In genomic region chr3:84227628-84228027, GRCm38 (mm10) we compare ENCODE assay signal across 10 mouse cellular contexts. TPM values are rescaled to one million over a fixed set of nuclear protein-coding genes. Genes with fewer than 3 reads are reported as not detected.
DNase-seq lines count a peak whose midpoint lies in the region; ATAC-seq and TF ChIP-seq lines count a peak whose summit lies in the region.
"Had no signal": no experiment of that assay in that cellular context is flagged by ENCODE, and none has a peak within 500 bp of the region (broad histone marks: within the 10 kb centered on the region; RNA-seq: fewer than 3 reads in every experiment).

No protein-coding gene starts in this region.

- 50% methylated on average over 8 of the region's 8 CpGs for WGBS in kidney, embryonic 15.5 days
- 39% methylated on average over 8 of the region's 8 CpGs for WGBS in embryonic facial prominence, embryonic 12.5 days
- 26% methylated on average over 8 of the region's 8 CpGs for WGBS in hindbrain, embryonic 16.5 days
- 27% methylated on average over 8 of the region's 8 CpGs for WGBS in midbrain, postnatal 0 days
- WGBS in liver, embryonic 12.5 days (ENCODE audit: insufficient replicate concordance): 43% methylated on average over 8 of the region's 8 CpGs

- no peaks in the 10 kb centered on the region for H3K36me3 ChIP-seq in kidney, embryonic 15.5 days
- no peaks in the 10 kb centered on the region for H3K36me3 ChIP-seq in embryonic facial prominence, embryonic 12.5 days
- H3K36me3 ChIP-seq in hindbrain, embryonic 16.5 days (ENCODE audit: control insufficient read depth, insufficient read depth, low read length): no peaks in the 10 kb centered on the region
- H3K36me3 ChIP-seq in midbrain, postnatal 0 days (ENCODE audit: insufficient read depth, low read length): no peaks in the 10 kb centered on the region
- no peaks in the 10 kb centered on the region for H3K36me3 ChIP-seq in liver, embryonic 12.5 days

- no peak for TF ChIP-seq CTCF in midbrain, postnatal 0 days (IDR thresholded peaks at IDR 0.05)

- H3K4me1 ChIP-seq in kidney, embryonic 15.5 days: peaks cover 22% of the 10 kb centered on the region
- H3K4me1 ChIP-seq in embryonic facial prominence, embryonic 12.5 days: peaks cover 4% of the 10 kb centered on the region; the same call in 1 of the 2 replicates
- peaks cover 14% of the 10 kb centered on the region; the same call in 1 of the 2 replicates for H3K4me1 ChIP-seq in hindbrain, embryonic 16.5 days (ENCODE audit: control insufficient read depth, insufficient read depth, low read depth, low read length)
- H3K4me1 ChIP-seq in midbrain, postnatal 0 days (ENCODE audit: insufficient read depth, low read length): no peaks in the 10 kb centered on the region; the same call in 1 of the 2 replicates
- peaks cover 20% of the 10 kb centered on the region for H3K4me1 ChIP-seq in liver, embryonic 12.5 days

- peak overlapping the region; percentile 86; the same call in 1 of the 2 replicates for H3K4me2 ChIP-seq in kidney, embryonic 15.5 days
- peak overlapping the region; percentile 24; the same call in 1 of the 2 replicates for H3K4me2 ChIP-seq in embryonic facial prominence, embryonic 12.5 days (replicated peaks)
- H3K4me2 ChIP-seq in hindbrain, embryonic 16.5 days (ENCODE audit: low read length): peak overlapping the region; percentile 14; the same call in 1 of the 2 replicates
- H3K4me2 ChIP-seq in midbrain, postnatal 0 days (ENCODE audit: low read depth, low read length, poor library complexity, severe bottlenecking): peak overlapping the region; percentile 76; the same call in 1 of the 2 replicates
- no peak overlapping the region for H3K4me2 ChIP-seq in liver, embryonic 12.5 days

- no peak overlapping the region for H3K9ac ChIP-seq in kidney, embryonic 15.5 days
- no peak overlapping the region for H3K9ac ChIP-seq in embryonic facial prominence, embryonic 12.5 days
- no peak overlapping the region for H3K9ac ChIP-seq in hindbrain, embryonic 16.5 days (ENCODE audit: low read depth, low read length)
- no peak overlapping the region for H3K9ac ChIP-seq in midbrain, postnatal 0 days (replicated peaks; ENCODE audit: low read length, poor library complexity, severe bottlenecking)
- no peak overlapping the region for H3K9ac ChIP-seq in liver, embryonic 12.5 days

- 0 out of 2 replicates have a peak overlapping the region, but pooled peaks have one; percentile 30 for H3K27ac ChIP-seq in kidney, embryonic 15.5 days
- H3K27ac ChIP-seq in embryonic facial prominence, embryonic 12.5 days: peak overlapping the region; percentile 11; the same call in 1 of the 2 replicates
- H3K27ac ChIP-seq in hindbrain, embryonic 16.5 days (ENCODE audit: low read depth, low read length): no peak overlapping the region
- no peak overlapping the region for H3K27ac ChIP-seq in midbrain, postnatal 0 days (ENCODE audit: low read depth, low read length)
- H3K27ac ChIP-seq in liver, embryonic 12.5 days: no peak overlapping the region

- no peaks in the 10 kb centered on the region for H3K9me3 ChIP-seq in kidney, embryonic 15.5 days (replicated peaks)
- no peaks in the 10 kb centered on the region for H3K9me3 ChIP-seq in embryonic facial prominence, embryonic 12.5 days
- no peaks in the 10 kb centered on the region for H3K9me3 ChIP-seq in hindbrain, embryonic 16.5 days (ENCODE audit: control insufficient read depth, low read length)
- no peaks in the 10 kb centered on the region for H3K9me3 ChIP-seq in midbrain, postnatal 0 days (ENCODE audit: low read length)
- no peaks in the 10 kb centered on the region for H3K9me3 ChIP-seq in liver, embryonic 12.5 days (replicated peaks)

- H3K27me3 ChIP-seq in kidney, embryonic 15.5 days: no peaks in the 10 kb centered on the region
- no peaks in the 10 kb centered on the region for H3K27me3 ChIP-seq in embryonic facial prominence, embryonic 12.5 days
- no peaks in the 10 kb centered on the region for H3K27me3 ChIP-seq in hindbrain, embryonic 16.5 days (replicated peaks; ENCODE audit: control insufficient read depth, insufficient read depth, low read length)
- no peaks in the 10 kb centered on the region for H3K27me3 ChIP-seq in midbrain, postnatal 0 days (ENCODE audit: insufficient read depth, low read length)
- H3K27me3 ChIP-seq in liver, embryonic 12.5 days (replicated peaks): no peaks in the 10 kb centered on the region

- DNase-seq in kidney, adult 8-10 months: no peak
- DNase-seq in midbrain, postnatal 0 days (ENCODE audit: low spot score): no peak
- no peak for DNase-seq in frontal cortex, adult 2 months (ENCODE audit: extremely low spot score in 1 of 2, low spot score in 1 of 2)

- no peak overlapping the region for H3K4me3 ChIP-seq in kidney, embryonic 15.5 days (replicated peaks)
- H3K4me3 ChIP-seq in embryonic facial prominence, embryonic 12.5 days: no peak overlapping the region
- no peak overlapping the region for H3K4me3 ChIP-seq in hindbrain, embryonic 16.5 days (ENCODE audit: low read length)
- H3K4me3 ChIP-seq in midbrain, postnatal 0 days (ENCODE audit: low read depth, low read length): no peak overlapping the region
- H3K4me3 ChIP-seq in liver, embryonic 12.5 days: no peak overlapping the region

- no peak for ATAC-seq in kidney, embryonic 15.5 days (replicated peaks; ENCODE audit: low FRiP score)
- ATAC-seq in embryonic facial prominence, embryonic 12.5 days (ENCODE audit: insufficient number of reproducible peaks, insufficient read depth, low FRiP score, low TSS enrichment): no peak
- no peak for ATAC-seq in hindbrain, embryonic 16.5 days
- no peak for ATAC-seq in midbrain, postnatal 0 days (ENCODE audit: low FRiP score)
- no peak for ATAC-seq in liver, embryonic 12.5 days

RNA-seq across cellular contexts. Expression of gene Gm6525, which starts 53.7 kb away (rescaled TPM):
- polyA plus RNA-seq in kidney, embryonic 15.5 days (2015; fragmentation: Nextera tagmentation; extraction: Ambion mirVana): 0.51 and 1.1 TPM in 2 replicates
- 0.97 and 1.00 TPM in 2 replicates for polyA plus RNA-seq in embryonic facial prominence, embryonic 12.5 days (2016; fragmentation: Nextera tagmentation; extraction: Ambion mirVana)
- 1.6 and 1.8 TPM in 2 replicates for polyA plus RNA-seq in hindbrain, embryonic 16.5 days (2015; fragmentation: Nextera tagmentation; extraction: Ambion mirVana)
- total RNA-seq in midbrain, postnatal 0 days (2014; rRNA removed): 0.90 TPM in 1 of 2 replicates, not detected in the other
- 1.0 and 2.2 TPM in 2 replicates for polyA plus RNA-seq in midbrain, postnatal 0 days (2015; fragmentation: Nextera tagmentation; extraction: Ambion mirVana)
- polyA plus RNA-seq in frontal cortex, adult 2 months (2012; rRNA removed): 0.08 TPM in 1 of 2 replicates, not detected in the other
- polyA plus RNA-seq in liver, embryonic 12.5 days (2016; fragmentation: Nextera tagmentation; extraction: Ambion mirVana): 0.30 TPM in 1 of 2 replicates, not detected in the other
- total RNA-seq: left cerebral cortex, postnatal 10 days had no signal
- polyA plus RNA-seq: erythroblast, embryonic 14.5 days; small intestine, adult 2 months had no signal

Comparison
In these comparisons a context has a peak if more than half of its experiments do, and no peak if none do; other contexts are left out.
1. H3K27ac ChIP-seq: peak in kidney, embryonic 15.5 days (single experiment) and embryonic facial prominence, embryonic 12.5 days (single experiment); none in hindbrain, embryonic 16.5 days (single experiment), midbrain, postnatal 0 days (single experiment) and liver, embryonic 12.5 days (single experiment).